ENCODE assay signal across 8 mouse cellular contexts in genomic region chr10:61147157-61148040, GRCm38 (mm10). TPM values are rescaled to one million over a fixed set of nuclear protein-coding genes. Genes with fewer than 3 reads are reported as not detected.
DNase-seq lines count a peak whose midpoint lies in the region; ATAC-seq and TF ChIP-seq lines count a peak whose summit lies in the region.

Gene Sgpl1, minus strand, starts transcription at chr10:61147703.

- H3K36me3 ChIP-seq in erythroblast, embryonic 14.5 days (ENCODE audit: control insufficient read depth) = no peaks in the 10 kb centered on the region
- 0 out of 2 replicates have a peak, but pooled peaks cover 2% of the 10 kb centered on the region for H3K36me3 ChIP-seq in heart, embryonic 12.5 days
- no peaks in the 10 kb centered on the region for H3K36me3 ChIP-seq in kidney, postnatal 0 days (ENCODE audit: insufficient read depth, low read length)
- H3K36me3 ChIP-seq in liver, embryonic 11.5 days (ENCODE audit: control insufficient read depth, insufficient read depth, low read length) = no peaks in the 10 kb centered on the region
- H3K36me3 ChIP-seq in stomach, embryonic 14.5 days (ENCODE audit: control insufficient read depth, insufficient read depth, low read length) = no peaks in the 10 kb centered on the region

- TF ChIP-seq CTCF in brain, embryonic 14.5 days (IDR thresholded peaks at IDR 0.05; ENCODE audit: borderline replicate concordance, extremely low read depth, insufficient read depth, insufficient read length) = peak; percentile 65
- TF ChIP-seq CTCF in kidney, postnatal 0 days (IDR thresholded peaks at IDR 0.05; ENCODE audit: low read depth) = peak; percentile 71

- peak; percentile 88 for ATAC-seq in heart, embryonic 12.5 days (ENCODE audit: insufficient number of reproducible peaks, low FRiP score)
- peak; percentile 87 for ATAC-seq in kidney, postnatal 0 days (replicated peaks; ENCODE audit: low FRiP score, low read depth)
- peak; percentile 86 for ATAC-seq in liver, embryonic 11.5 days (replicated peaks; ENCODE audit: low FRiP score)
- ATAC-seq in stomach, embryonic 14.5 days (ENCODE audit: insufficient number of reproducible peaks, insufficient read depth, low FRiP score, low read depth) = peak; percentile 88

- peak; percentile 94 for DNase-seq in B cell, adult 2 months
- DNase-seq in brain, embryonic 14.5 days (ENCODE audit: low read depth) = peak; percentile 97
- DNase-seq in kidney, postnatal 0 days (ENCODE audit: low spot score) = peak; percentile 93
- DNase-seq in liver, embryonic 11.5 days (ENCODE audit: low spot score) = peak; percentile 90
- DNase-seq in naive thymus-derived CD4-positive, alpha-beta T cell, adult 2 months (ENCODE audit: low read depth) = peak; percentile 94

- H3K4me1 ChIP-seq in erythroblast, embryonic 14.5 days (ENCODE audit: control insufficient read depth) = peaks cover 64% of the 10 kb centered on the region
- H3K4me1 ChIP-seq in heart, embryonic 12.5 days (replicated peaks) = peaks cover 5% of the 10 kb centered on the region
- H3K4me1 ChIP-seq in kidney, postnatal 0 days (replicated peaks; ENCODE audit: insufficient read depth, low read length) = peaks cover 3% of the 10 kb centered on the region; the same call in 1 of the 2 replicates
- H3K4me1 ChIP-seq in liver, embryonic 11.5 days (replicated peaks; ENCODE audit: control insufficient read depth, insufficient read depth, low read length) = peaks cover 24% of the 10 kb centered on the region
- peaks cover 5% of the 10 kb centered on the region; the same call in 1 of the 2 replicates for H3K4me1 ChIP-seq in stomach, embryonic 14.5 days (ENCODE audit: control insufficient read depth, insufficient read depth, low read length)

- H3K9ac ChIP-seq in heart, embryonic 12.5 days = peak within 1 kb of the TSS; percentile 92
- peak within 1 kb of the TSS; percentile 90 for H3K9ac ChIP-seq in kidney, postnatal 0 days (ENCODE audit: low read depth, low read length)
- peak within 1 kb of the TSS; percentile 78 for H3K9ac ChIP-seq in liver, embryonic 11.5 days (ENCODE audit: low read depth, low read length)
- H3K9ac ChIP-seq in stomach, embryonic 14.5 days (replicated peaks; ENCODE audit: low read depth, low read length) = peak within 1 kb of the TSS; percentile 87

- WGBS in heart, embryonic 12.5 days = under 1% methylated on average over 80 of the region's 82 CpGs
- WGBS in kidney, postnatal 0 days = under 1% methylated on average over 81 of the region's 82 CpGs
- WGBS in liver, embryonic 11.5 days = under 1% methylated on average over 77 of the region's 82 CpGs
- WGBS in stomach, embryonic 14.5 days = under 1% methylated on average over 80 of the region's 82 CpGs

- peak within 1 kb of the TSS; percentile 94 for H3K27ac ChIP-seq in heart, embryonic 12.5 days (ENCODE audit: poor library complexity, severe bottlenecking)
- peak within 1 kb of the TSS; percentile 98 for H3K27ac ChIP-seq in kidney, postnatal 0 days
- peak within 1 kb of the TSS; percentile 83 for H3K27ac ChIP-seq in liver, embryonic 11.5 days (ENCODE audit: low read depth, low read length)
- H3K27ac ChIP-seq in stomach, embryonic 14.5 days (ENCODE audit: low read length) = peak within 1 kb of the TSS; percentile 96

- no peaks in the 10 kb centered on the region for H3K9me3 ChIP-seq in erythroblast, embryonic 14.5 days (ENCODE audit: control insufficient read depth, low read length)
- H3K9me3 ChIP-seq in heart, embryonic 12.5 days (replicated peaks) = no peaks in the 10 kb centered on the region
- H3K9me3 ChIP-seq in kidney, postnatal 0 days (replicated peaks; ENCODE audit: low read length) = no peaks in the 10 kb centered on the region
- H3K9me3 ChIP-seq in liver, embryonic 11.5 days (ENCODE audit: control insufficient read depth, low read length) = no peaks in the 10 kb centered on the region
- no peaks in the 10 kb centered on the region for H3K9me3 ChIP-seq in stomach, embryonic 14.5 days (ENCODE audit: control insufficient read depth, low read depth, low read length)

- H3K4me2 ChIP-seq in heart, embryonic 12.5 days = peak within 1 kb of the TSS; percentile 100
- peak within 1 kb of the TSS; percentile 99 for H3K4me2 ChIP-seq in kidney, postnatal 0 days (ENCODE audit: low read length)
- H3K4me2 ChIP-seq in liver, embryonic 11.5 days = peak within 1 kb of the TSS; percentile 99
- H3K4me2 ChIP-seq in stomach, embryonic 14.5 days (replicated peaks; ENCODE audit: low read depth, low read length) = peak within 1 kb of the TSS; percentile 92

- H3K27me3 ChIP-seq in erythroblast, embryonic 14.5 days (ENCODE audit: control insufficient read depth) = peaks cover 4% of the 10 kb centered on the region; the same call in 1 of the 2 replicates
- H3K27me3 ChIP-seq in heart, embryonic 12.5 days (replicated peaks) = no peaks in the 10 kb centered on the region
- H3K27me3 ChIP-seq in kidney, postnatal 0 days (ENCODE audit: insufficient read depth, low read length) = no peaks in the 10 kb centered on the region
- no peaks in the 10 kb centered on the region for H3K27me3 ChIP-seq in liver, embryonic 11.5 days (replicated peaks; ENCODE audit: control insufficient read depth, insufficient read depth, low read length)
- no peaks in the 10 kb centered on the region for H3K27me3 ChIP-seq in stomach, embryonic 14.5 days (ENCODE audit: control insufficient read depth, insufficient read depth, low read length)

- TF ChIP-seq POLR2A in brain, embryonic 14.5 days (IDR thresholded peaks at IDR 0.05; ENCODE audit: borderline replicate concordance, extremely low read depth, insufficient read depth, insufficient read length, poor library complexity, severe bottlenecking) = peak; percentile 64

- peak within 1 kb of the TSS; percentile 92 for H3K4me3 ChIP-seq in erythroblast, embryonic 14.5 days (replicated peaks)
- H3K4me3 ChIP-seq in heart, embryonic 12.5 days = peak within 1 kb of the TSS; percentile 72
- peak within 1 kb of the TSS; percentile 84 for H3K4me3 ChIP-seq in kidney, postnatal 0 days (replicated peaks; ENCODE audit: low read depth, low read length)
- peak within 1 kb of the TSS; percentile 89 for H3K4me3 ChIP-seq in liver, embryonic 11.5 days (ENCODE audit: low read depth, low read length)
- H3K4me3 ChIP-seq in stomach, embryonic 14.5 days (ENCODE audit: low read depth, low read length) = peak within 1 kb of the TSS; percentile 79

RNA-seq across cellular contexts. Expression of gene Sgpl1, which starts in this region (rescaled TPM):
- 67.9 and 70.4 TPM in 2 replicates for polyA plus RNA-seq in brain, embryonic 14.5 days (2012; rRNA removed)
- polyA plus RNA-seq in erythroblast, embryonic 14.5 days (2012) = 0.09 and 0.60 TPM in 2 replicates
- 37.0 and 39.1 TPM in 2 replicates for polyA plus RNA-seq in heart, embryonic 12.5 days (2016; fragmentation: Nextera tagmentation; extraction: Ambion mirVana)
- polyA plus RNA-seq in kidney, postnatal 0 days (2015; fragmentation: Nextera tagmentation; extraction: Ambion mirVana) = 54.5 and 57.7 TPM in 2 replicates
- 32.0 and 32.1 TPM in 2 replicates for polyA plus RNA-seq in liver, embryonic 11.5 days (2014; fragmentation: Nextera tagmentation; extraction: Ambion mirVana)
- polyA plus RNA-seq in stomach, embryonic 14.5 days (2014; fragmentation: Nextera tagmentation; extraction: Ambion mirVana) = 62.3 and 63.6 TPM in 2 replicates

Comparison
In these comparisons a context has a peak if more than half of its experiments do, and no peak if none do; other contexts are left out.
1. Peak in every context shown above with its lines: DNase-seq, ATAC-seq, H3K4me3 ChIP-seq and H3K27ac ChIP-seq.
2. RNA of gene Sgpl1 (polyA plus RNA-seq): 67.9 to 70.4 TPM in brain, embryonic 14.5 days, 62.3 to 63.6 TPM in stomach, embryonic 14.5 days, 54.5 to 57.7 TPM in kidney, postnatal 0 days, 37.0 to 39.1 TPM in heart, embryonic 12.5 days and 32.0 to 32.1 TPM in liver, embryonic 11.5 days; 0.09 to 0.60 TPM in erythroblast, embryonic 14.5 days; every median in the first group is over 10 times any median in the second.